Mouse (Mus musculus) forebrain, embryonic 14.5 days (tissue): ENCODE data around the gene Sox6. TPM values are rescaled to one million over a fixed set of nuclear protein-coding genes. Genes with fewer than 3 reads are reported as not detected.

Experiments used
- ATAC-seq: fragments of 200-750 bp; cut with Nextera tagmentation; 2 replicates; pipeline ENCODE4 v1.8.0; 2017; ENCODE audit warnings: mild to moderate bottlenecking, moderate library complexity
- DNase-seq: peaks from one replicate; pipeline ENCODE4 v3.0.0-alpha.2; 2015; ENCODE audit warnings: low spot score
- H3K27ac ChIP-seq: fragments of 300-500 bp; sonication (generic); 2 replicates; pipeline ENCODE4 v1.5.1; 2014; ENCODE audit warnings: low read depth, mild to moderate bottlenecking, control low read depth, low read length, moderate library complexity
- H3K27me3 ChIP-seq: fragments of 300-500 bp; sonication (generic); replicated peaks from 2 replicates; pipeline ENCODE4 v1.6.1; 2014; ENCODE audit warnings: low read length, control low read depth, mixed read lengths; ENCODE audit not compliant: control insufficient read depth, insufficient read depth
- H3K36me3 ChIP-seq: fragments of 300-500 bp; sonication (generic); 2 replicates; pipeline ENCODE4 v1.6.1; 2014; ENCODE audit warnings: low read length, control low read depth; ENCODE audit not compliant: control insufficient read depth, insufficient read depth
- H3K4me1 ChIP-seq: fragments of 300-500 bp; sonication (generic); 2 replicates; pipeline ENCODE4 v1.6.1; 2014; ENCODE audit warnings: antibody characterized with exemption, low read length, control low read depth; ENCODE audit not compliant: control insufficient read depth, insufficient read depth
- H3K4me2 ChIP-seq: fragments of 300-500 bp; sonication (generic); 2 replicates; pipeline ENCODE4 v1.6.1; 2014; ENCODE audit warnings: mild to moderate bottlenecking, control low read depth, low read length
- H3K4me3 ChIP-seq: fragments of 300-500 bp; sonication (generic); 2 replicates; pipeline ENCODE4 v1.5.1; 2014; ENCODE audit warnings: low read depth, low read length, control low read depth
- H3K9ac ChIP-seq: fragments of 300-500 bp; sonication (generic); 2 replicates; pipeline ENCODE4 v1.6.1; 2014; ENCODE audit warnings: mild to moderate bottlenecking, low read length, control low read depth, moderate library complexity
- H3K9me3 ChIP-seq: fragments of 300-500 bp; sonication (generic); replicated peaks from 2 replicates; pipeline ENCODE4 v1.6.1; 2016; ENCODE audit warnings: low read length, control low read depth, mixed read lengths; ENCODE audit not compliant: control insufficient read depth
- WGBS: fragments of 180-500 bp; shearing (Covaris S2); extraction: QIAGEN DNeasy Blood & Tissue Kit; methylation state at CpG from one replicate; pipeline ENCODE4 v1.1.7; 2014; 5-methylcytosine and 5-hydroxymethylcytosine counted together
- polyA plus RNA-seq: library from polyadenylated mRNA; unstranded; fragments of >200 nt; fragmentation: Nextera tagmentation; extraction: Ambion mirVana; gene quantifications from 2 replicates; pipeline ENCODE4 v1.2.1, GENCODE M21; 2014

The Sox6 gene
- polyA plus RNA-seq, 1 experiment from 2014 or later, result 78.4 TPM

GRCm38 (mm10) chr7:116029991-116030390 is 8.6 kb downstream of the Sox6 start:
- no peak for ATAC-seq
- peak overlapping the region; percentile 96 for H3K27ac ChIP-seq
- WGBS, result 12% methylated on average over 3 of the region's 3 CpGs
- no peaks in the 10 kb centered on the region for H3K9me3 ChIP-seq
- H3K4me1 ChIP-seq, result peaks cover 37% of the 10 kb centered on the region
- no peak for DNase-seq
- no peaks in the 10 kb centered on the region for H3K36me3 ChIP-seq
- no peaks in the 10 kb centered on the region for H3K27me3 ChIP-seq
- H3K4me2 ChIP-seq, result peak overlapping the region; percentile 100
- peak overlapping the region; percentile 98 for H3K9ac ChIP-seq
- H3K4me3 ChIP-seq, result peak overlapping the region; percentile 55

GRCm38 (mm10) chr7:116002726-116003125 is 35.9 kb downstream of the Sox6 start:
- H3K27me3 ChIP-seq, result no peaks in the 10 kb centered on the region
- DNase-seq (no peak), ATAC-seq (no peak)
- H3K9me3 ChIP-seq, result no peaks in the 10 kb centered on the region
- peaks cover 2% of the 10 kb centered on the region; the same call in 1 of the 2 replicates for H3K4me1 ChIP-seq
- no peak overlapping the region for H3K9ac ChIP-seq
- 92% methylated on average over 4 of the region's 4 CpGs for WGBS
- H3K36me3 ChIP-seq, result no peaks in the 10 kb centered on the region
- no peak overlapping the region for H3K4me3 ChIP-seq
- no peak overlapping the region for H3K27ac ChIP-seq
- H3K4me2 ChIP-seq, result no peak overlapping the region

GRCm38 (mm10) chr7:115988109-115988779 is 50.4 kb downstream of the Sox6 start:
- Histone ChIP-seq H3K4me1 (no peaks in the 10 kb centered on the region), H3K4me3 (no peak overlapping the region), H3K9me3 (no peaks in the 10 kb centered on the region), H3K9ac (no peak overlapping the region), H3K27me3 (no peaks in the 10 kb centered on the region), H3K27ac (no peak overlapping the region), H3K36me3 (0 out of 2 replicates have a peak, but pooled peaks cover 3% of the 10 kb centered on the region), H3K4me2 (no peak overlapping the region)
- DNase-seq, result no peak
- no peak for ATAC-seq
- WGBS, result 89% methylated on average over 2 of the region's 2 CpGs

GRCm38 (mm10) chr7:115985716-115986115 is 52.9 kb downstream of the Sox6 start:
- no peaks in the 10 kb centered on the region for H3K27me3 ChIP-seq
- 0 out of 2 replicates have a peak, but pooled peaks cover 3% of the 10 kb centered on the region for H3K36me3 ChIP-seq
- H3K9ac ChIP-seq, result no peak overlapping the region
- ATAC-seq, result no peak
- H3K4me3 ChIP-seq, result no peak overlapping the region
- H3K27ac ChIP-seq, result no peak overlapping the region
- 81% methylated on average over 6 of the region's 6 CpGs for WGBS
- H3K4me2 ChIP-seq, result no peak overlapping the region
- DNase-seq, result no peak
- H3K9me3 ChIP-seq, result no peaks in the 10 kb centered on the region
- no peaks in the 10 kb centered on the region for H3K4me1 ChIP-seq

GRCm38 (mm10) chr7:115984076-115984475 is 54.5 kb downstream of the Sox6 start:
- Histone ChIP-seq H3K9ac (no peak overlapping the region), H3K27me3 (no peaks in the 10 kb centered on the region), H3K27ac (no peak overlapping the region), H3K4me1 (no peaks in the 10 kb centered on the region), H3K36me3 (0 out of 2 replicates have a peak, but pooled peaks cover 3% of the 10 kb centered on the region), H3K4me2 (no peak overlapping the region), H3K9me3 (no peaks in the 10 kb centered on the region), H3K4me3 (no peak overlapping the region)
- no peak for ATAC-seq
- DNase-seq, result no peak
- WGBS, result 97% methylated on average over 3 of the region's 3 CpGs

GRCm38 (mm10) chr7:115979813-115980512 is 58.6 kb downstream of the Sox6 start:
- no peak overlapping the region for H3K9ac ChIP-seq
- H3K4me3 ChIP-seq, result no peak overlapping the region
- no peaks in the 10 kb centered on the region for H3K9me3 ChIP-seq
- WGBS, result 81% methylated on average over 5 of the region's 5 CpGs
- no peak overlapping the region for H3K4me2 ChIP-seq
- ATAC-seq (no peak), DNase-seq (no peak)
- no peaks in the 10 kb centered on the region for H3K36me3 ChIP-seq
- no peaks in the 10 kb centered on the region for H3K27me3 ChIP-seq
- no peak overlapping the region for H3K27ac ChIP-seq
- no peaks in the 10 kb centered on the region for H3K4me1 ChIP-seq

GRCm38 (mm10) chr7:115974518-115974917 is 64.1 kb downstream of the Sox6 start:
- Histone ChIP-seq H3K4me2 (no peak overlapping the region), H3K9me3 (no peaks in the 10 kb centered on the region), H3K4me3 (no peak overlapping the region), H3K27me3 (no peaks in the 10 kb centered on the region), H3K9ac (no peak overlapping the region), H3K4me1 (no peaks in the 10 kb centered on the region), H3K27ac (no peak overlapping the region), H3K36me3 (0 out of 2 replicates have a peak, but pooled peaks cover 7% of the 10 kb centered on the region)
- ATAC-seq, result no peak
- 86% methylated on average over 2 of the region's 2 CpGs for WGBS
- DNase-seq, result no peak

GRCm38 (mm10) chr7:115967186-115967585 is 71.4 kb downstream of the Sox6 start:
- H3K4me3 ChIP-seq, result no peak overlapping the region
- no peak overlapping the region for H3K27ac ChIP-seq
- H3K4me1 ChIP-seq, result no peaks in the 10 kb centered on the region
- no peaks in the 10 kb centered on the region for H3K9me3 ChIP-seq
- DNase-seq (no peak), ATAC-seq (no peak)
- no peaks in the 10 kb centered on the region for H3K36me3 ChIP-seq
- 89% methylated on average over 4 of the region's 4 CpGs for WGBS
- H3K27me3 ChIP-seq, result no peaks in the 10 kb centered on the region
- no peak overlapping the region for H3K4me2 ChIP-seq
- H3K9ac ChIP-seq, result no peak overlapping the region

GRCm38 (mm10) chr7:115966181-115966580 is 72.4 kb downstream of the Sox6 start:
- Histone ChIP-seq H3K4me2 (no peak overlapping the region), H3K9ac (no peak overlapping the region), H3K27ac (no peak overlapping the region), H3K9me3 (no peaks in the 10 kb centered on the region), H3K27me3 (no peaks in the 10 kb centered on the region), H3K4me3 (no peak overlapping the region), H3K4me1 (no peaks in the 10 kb centered on the region), H3K36me3 (no peaks in the 10 kb centered on the region)
- DNase-seq (peak; percentile 88), ATAC-seq (peak; percentile 79)
- WGBS, result 54% methylated on average over 4 of the region's 4 CpGs
